Mouse (Mus musculus) gastrocnemius, adult 2 months (tissue): ENCODE measurements at regions not wholly inside any gene's neighbourhood (a gene's known extent, or its start where the extent isn't known, plus 50 kb on each side); places are given as distances from the start of the nearest gene placed in this dataset.
"Not testable (repeated sequence)": the region's sequence is repeated elsewhere in the genome, so short reads cannot be mapped to it uniquely, and the experiment has no call there.

Source experiments
- DNase-seq: peaks from one replicate; pipeline ENCODE4 v3.0.0; 2022
- H3K27ac ChIP-seq: fragments of 200-600 bp; 2 replicates; pipeline ENCODE4 v1.8.1; 2022; ENCODE audit warnings: mild to moderate bottlenecking
- H3K4me3 ChIP-seq: fragments of 200-600 bp; 2 replicates; pipeline ENCODE4 v1.8.1; 2022; ENCODE audit warnings: mild to moderate bottlenecking, moderate library complexity
- CTCF ChIP-seq: fragments of 200-600 bp; IDR thresholded peaks from 2 replicates; pipeline ENCODE4 v1.8.1; 2022; ENCODE audit warnings: antibody characterized with exemption, mild to moderate bottlenecking, moderate library complexity
- intact Hi-C: fragments of 180-260 bp; cut with DNase I; formaldehyde crosslinking; loops from one replicate; pipeline ENCODE4 v1.15.1; 2025

- no peak for DNase-seq
- Histone ChIP-seq H3K4me3 (no peak overlapping the region), H3K27ac (no peak overlapping the region)
- intact Hi-C loops = no loop called here
- no peak for TF ChIP-seq CTCF
These were observed 130.7 kb upstream of the Max start for GRCm38 (mm10) chr12:77092741-77093140.

DNA sequence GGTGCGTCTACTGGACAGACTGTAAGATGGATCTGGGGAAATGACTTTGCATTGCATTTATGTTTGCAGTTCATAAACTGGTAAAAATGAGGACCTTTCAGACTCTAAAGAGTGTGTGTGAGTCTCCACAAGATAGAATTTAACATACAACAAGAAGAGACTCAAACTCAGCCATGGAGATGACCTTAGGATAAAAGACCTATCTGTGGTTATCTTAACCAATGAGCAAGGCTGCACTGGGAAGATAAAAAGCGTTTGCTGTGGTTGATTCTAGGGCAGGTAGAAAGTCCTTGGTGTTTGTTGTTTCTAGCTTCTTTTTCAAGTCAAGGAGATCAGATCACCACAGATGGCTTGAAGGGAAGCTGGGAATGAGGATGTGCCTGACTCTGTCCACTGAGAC is 130.1 kb upstream of the Max start:
- no peak for DNase-seq
- TF ChIP-seq CTCF = no peak
- no peak overlapping the region for H3K4me3 ChIP-seq
- intact Hi-C loops = no loop called here
- no peak overlapping the region for H3K27ac ChIP-seq

GRCm38 (mm10) chr12:77091700-77092099 is 129.7 kb upstream of the Max start:
- no peak for TF ChIP-seq CTCF
- no peak for DNase-seq
- Histone ChIP-seq H3K4me3 (no peak overlapping the region), H3K27ac (no peak overlapping the region)
- intact Hi-C loops = no loop called here

GRCm38 (mm10) chr12:77090525-77090924 is 128.5 kb upstream of the Max start:
- DNase-seq = no peak
- no peak overlapping the region for H3K4me3 ChIP-seq
- TF ChIP-seq CTCF = no peak
- intact Hi-C loops = no loop called here
- H3K27ac ChIP-seq = no peak overlapping the region

GRCm38 (mm10) chr12:77089624-77090278 is 127.8 kb upstream of the Max start:
- intact Hi-C loops = no loop called here
- no peak overlapping the region for H3K4me3 ChIP-seq
- H3K27ac ChIP-seq = no peak overlapping the region
- TF ChIP-seq CTCF = no peak
- no peak for DNase-seq

DNA sequence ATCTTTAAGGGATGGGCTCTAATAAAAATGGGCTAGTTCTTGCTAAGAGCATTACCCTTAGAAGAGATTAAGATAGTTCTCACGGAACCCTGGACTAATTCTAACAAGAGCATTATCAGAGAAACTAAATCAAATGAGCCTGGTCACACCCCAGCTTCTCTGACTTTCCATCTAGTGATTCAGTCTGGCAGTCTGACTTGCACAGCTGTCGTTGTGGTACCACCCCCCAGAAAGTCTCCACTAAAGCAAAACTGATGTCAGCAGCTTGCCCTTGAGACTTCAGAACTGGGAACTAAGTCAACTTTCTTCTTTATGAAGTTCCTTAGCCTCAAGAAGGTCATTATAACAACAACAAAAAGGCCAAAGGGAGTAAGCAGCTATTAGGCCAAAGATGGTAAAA is 126.5 kb upstream of the Max start:
- H3K4me3 ChIP-seq = no peak overlapping the region
- no peak for DNase-seq
- intact Hi-C loops = no loop called here
- no peak overlapping the region for H3K27ac ChIP-seq
- no peak for TF ChIP-seq CTCF

DNA sequence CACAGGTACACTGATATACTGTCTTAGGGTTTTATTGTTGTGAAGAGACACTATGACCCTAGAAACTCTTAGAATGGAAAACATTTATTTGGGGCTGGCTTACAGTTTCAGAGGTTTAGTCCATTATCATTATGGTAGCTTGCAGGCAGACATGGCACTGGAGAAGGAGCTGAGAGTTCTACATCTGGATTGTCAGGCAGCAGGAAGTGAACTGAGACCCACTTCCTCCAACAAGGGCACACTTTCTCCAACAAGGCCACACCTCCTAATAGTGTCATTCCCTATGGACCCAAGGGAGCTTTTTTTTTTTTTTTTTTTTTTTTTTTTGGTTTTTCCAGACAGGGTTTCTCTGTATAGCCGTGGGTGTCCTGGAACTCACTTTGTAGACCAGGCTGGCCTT is 124.9 kb upstream of the Max start:
- DNase-seq, intact Hi-C loops: not testable (repeated sequence)

DNA sequence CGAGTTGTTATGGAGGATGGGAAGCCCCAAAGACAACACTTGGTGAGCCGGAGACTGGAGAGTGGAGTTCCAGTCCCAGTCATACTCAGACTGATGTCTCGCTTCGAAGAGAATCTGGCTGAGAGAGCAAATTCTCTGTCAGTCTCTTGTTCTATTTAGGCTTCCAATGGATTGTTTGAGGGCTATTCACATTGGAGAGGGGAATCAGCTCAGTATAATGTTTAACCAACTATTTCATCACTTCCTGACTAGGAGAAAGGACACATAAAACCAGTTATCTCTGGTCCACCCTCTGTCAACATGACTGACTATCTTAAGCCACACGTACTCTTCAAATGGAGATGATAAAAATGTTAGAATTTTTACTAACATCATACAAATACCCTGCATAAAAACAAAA is 123.9 kb upstream of the Max start:
- intact Hi-C loops = no loop called here
- TF ChIP-seq CTCF = no peak
- no peak for DNase-seq
- Histone ChIP-seq H3K4me3 (no peak overlapping the region), H3K27ac (no peak overlapping the region)

More for the DNA sequence above, 124.9 kb upstream of the Max start:
- not testable (repeated sequence) for H3K4me3 ChIP-seq, H3K27ac ChIP-seq

GRCm38 (mm10) chr12:77085244-77085643 is 123.2 kb upstream of the Max start:
- no peak for TF ChIP-seq CTCF
- intact Hi-C loops = no loop called here
- DNase-seq = no peak
- H3K27ac ChIP-seq = no peak overlapping the region
- no peak overlapping the region for H3K4me3 ChIP-seq

- DNase-seq = no peak
- TF ChIP-seq CTCF = no peak
- Histone ChIP-seq H3K27ac (no peak overlapping the region), H3K4me3 (no peak overlapping the region)
- intact Hi-C loops = no loop called here
These were observed 122.7 kb upstream of the Max start for GRCm38 (mm10) chr12:77084744-77085143.

GRCm38 (mm10) chr12:77084343-77084742 is 122.3 kb upstream of the Max start:
- intact Hi-C loops = no loop called here
- no peak for DNase-seq
- Histone ChIP-seq H3K27ac (no peak overlapping the region), H3K4me3 (no peak overlapping the region)
- no peak for TF ChIP-seq CTCF

- intact Hi-C loops = no loop called here
- DNase-seq = no peak
- no peak for TF ChIP-seq CTCF
- H3K27ac ChIP-seq = no peak overlapping the region
- H3K4me3 ChIP-seq = no peak overlapping the region
These were observed 121.8 kb upstream of the Max start for GRCm38 (mm10) chr12:77083760-77084159.

DNA sequence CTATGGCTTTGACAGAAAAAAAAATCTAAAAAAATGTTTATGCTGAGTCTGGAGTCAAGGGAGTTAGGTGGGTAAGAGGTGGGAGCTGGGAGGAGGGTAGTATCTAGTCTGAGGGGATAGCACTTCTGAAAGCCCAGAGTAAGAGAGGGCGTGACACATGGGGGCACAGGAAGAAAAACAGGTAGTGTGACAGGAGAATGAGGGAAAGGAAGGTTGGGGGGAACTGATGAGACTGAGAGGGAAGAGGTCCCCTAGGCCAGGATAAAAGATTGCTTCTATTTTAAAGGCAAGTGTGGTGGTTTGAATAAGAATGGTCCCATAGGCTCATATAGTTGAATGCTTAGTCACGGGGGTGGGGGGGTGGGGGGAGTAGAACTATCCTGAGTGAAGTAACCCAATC is 119.8 kb upstream of the Max start:
- Histone ChIP-seq H3K27ac (no peak overlapping the region), H3K4me3 (no peak overlapping the region)
- no peak for DNase-seq
- intact Hi-C loops = no loop called here
- no peak for TF ChIP-seq CTCF

GRCm38 (mm10) chr12:77079481-77079880 is 117.5 kb upstream of the Max start:
- TF ChIP-seq CTCF = no peak
- Histone ChIP-seq H3K4me3 (no peak overlapping the region), H3K27ac (no peak overlapping the region)
- intact Hi-C loops = no loop called here
- DNase-seq = no peak

DNA sequence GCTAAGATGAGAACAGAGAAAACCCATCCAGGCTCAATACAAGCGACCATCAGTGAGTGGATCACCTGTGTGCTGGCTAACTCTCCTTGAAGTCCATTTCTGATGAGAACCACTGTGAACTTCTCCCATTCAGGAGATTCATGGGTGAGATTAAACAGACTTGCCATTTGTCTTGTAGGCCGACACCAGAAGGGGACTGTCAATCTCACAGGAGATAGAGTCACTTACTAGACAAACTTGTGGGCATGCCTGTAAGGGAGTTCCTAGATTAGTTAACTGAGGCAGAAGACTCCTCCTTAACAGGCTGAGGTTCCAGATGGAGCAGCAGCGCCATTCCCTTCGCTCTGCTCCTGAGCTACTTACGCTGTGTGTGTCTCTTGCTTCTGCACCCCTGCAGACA is 114.7 kb upstream of the Max start:
- intact Hi-C loops = no loop called here
- DNase-seq = no peak
- Histone ChIP-seq H3K4me3 (no peak overlapping the region), H3K27ac (no peak overlapping the region)
- no peak for TF ChIP-seq CTCF
